ENCODE assay signal across 11 mouse cellular contexts in the genomic region with DNA sequence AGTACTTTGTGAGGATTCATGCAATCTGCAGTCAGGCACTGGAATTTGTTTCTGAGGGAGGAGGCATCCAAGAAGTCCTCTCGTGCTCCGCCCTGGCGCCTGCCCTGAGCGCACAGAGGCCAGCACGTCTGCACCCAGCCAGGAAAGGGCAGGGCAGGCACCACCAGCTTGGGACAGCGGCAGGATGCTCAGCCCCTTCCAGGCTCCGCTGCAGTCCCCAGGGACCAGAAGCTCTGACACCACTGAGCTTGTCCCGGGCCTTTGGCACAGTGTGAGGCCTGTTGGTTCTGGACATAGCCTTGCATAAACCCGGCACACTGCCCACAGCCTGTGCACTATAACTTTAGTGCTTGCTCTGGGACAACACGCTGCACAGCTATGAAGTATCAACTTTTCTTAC. TPM values are rescaled to one million over a fixed set of nuclear protein-coding genes. Genes with fewer than 3 reads are reported as not detected.
DNase-seq lines count a peak whose midpoint lies in the region; ATAC-seq lines count a peak whose summit lies in the region.
"Had no signal": no experiment of that assay in that cellular context is flagged by ENCODE, and none has a peak within 500 bp of the region (broad histone marks: within the 10 kb centered on the region; RNA-seq: fewer than 3 reads in every experiment).

No protein-coding gene starts in this region.

- no peaks in the 10 kb centered on the region; the same call in 1 of the 2 replicates for H3K4me1 ChIP-seq in liver, embryonic 11.5 days (replicated peaks; ENCODE audit: control insufficient read depth, insufficient read depth, low read length)
- H3K4me1 ChIP-seq: megakaryocyte, embryonic 14.5 days had no signal

- H3K4me2 ChIP-seq in liver, embryonic 11.5 days = no peak overlapping the region

- intact Hi-C loops in heart, postnatal 10 days (cut with DNase I) = no loop called here

- H3K9me3 ChIP-seq in liver, embryonic 11.5 days (ENCODE audit: control insufficient read depth, low read length) = no peaks in the 10 kb centered on the region

- WGBS in liver, embryonic 11.5 days = 74% methylated on average over 10 of the region's 10 CpGs

- H3K36me3 ChIP-seq in liver, embryonic 11.5 days (ENCODE audit: control insufficient read depth, insufficient read depth, low read length) = no peaks in the 10 kb centered on the region

- H3K27ac ChIP-seq in liver, embryonic 11.5 days (ENCODE audit: low read depth, low read length) = no peak overlapping the region

- H3K9ac ChIP-seq in liver, embryonic 11.5 days (ENCODE audit: low read depth, low read length) = no peak overlapping the region

- H3K4me3 ChIP-seq in liver, embryonic 11.5 days (ENCODE audit: low read depth, low read length) = no peak overlapping the region
- H3K4me3 ChIP-seq: erythroblast, embryonic 14.5 days; megakaryocyte, embryonic 14.5 days had no signal

- no peaks in the 10 kb centered on the region for H3K27me3 ChIP-seq in liver, embryonic 11.5 days (replicated peaks; ENCODE audit: control insufficient read depth, insufficient read depth, low read length)
- H3K27me3 ChIP-seq: megakaryocyte, embryonic 14.5 days had no signal

- peak; percentile 43 for DNase-seq in urinary bladder, postnatal 14 days (ENCODE audit: low spot score)
- no peak for DNase-seq in urinary bladder, postnatal 10 days (ENCODE audit: low spot score)
- peak; percentile 45 to 56 for DNase-seq in heart, postnatal 10 days
- peak; percentile 79 to 86 for DNase-seq in lung, adult 18-20 months
- no peak for DNase-seq in liver, embryonic 11.5 days (ENCODE audit: low spot score)
- no peak for DNase-seq in neural tube, embryonic 10.5 days (ENCODE audit: extremely low spot score, low spot score)
- no peak for DNase-seq in c-Kit-positive CD71-positive TER-119-positive erythroid progenitor cells, embryonic 14.5 days (ENCODE audit: low spot score)
- DNase-seq: retina, postnatal 1 day had no signal

- no peak for ATAC-seq in liver, embryonic 11.5 days (replicated peaks; ENCODE audit: low FRiP score)
- ATAC-seq in erythroid progenitor cell, adult 5-6 weeks (replicated peaks; ENCODE audit: low FRiP score, poor library complexity, severe bottlenecking) = no peak

RNA-seq across cellular contexts. Expression of gene Sgk1, which starts 24.3 kb away (rescaled TPM):
- 100 to 1,000 TPM in 1 of 2 experiments, 10 to 100 TPM in 1; 66.4 to 121 TPM for total RNA-seq in heart, postnatal 10 days (2021)
- polyA plus RNA-seq in liver, embryonic 11.5 days (2014; fragmentation: Nextera tagmentation; extraction: Ambion mirVana) = 20.2 and 21.2 TPM in 2 replicates
- total RNA-seq in erythroid progenitor cell, adult 5-6 weeks (2015; ENCODE audit: low replicate concordance) = 2.5 and 7.2 TPM in 2 replicates
- 3.0 and 5.5 TPM in 2 replicates for total RNA-seq in erythroid progenitor cell, adult 5-6 weeks (2017; ENCODE audit: low replicate concordance)

Comparison
In these comparisons a context has a peak if more than half of its experiments do, and no peak if none do; other contexts are left out.
1. DNase-seq: peak in urinary bladder, postnatal 14 days (single experiment), heart, postnatal 10 days (2 of 2) and lung, adult 18-20 months (2 of 2); none in urinary bladder, postnatal 10 days (single experiment), liver, embryonic 11.5 days (single experiment), neural tube, embryonic 10.5 days (single experiment) and c-Kit-positive CD71-positive TER-119-positive erythroid progenitor cells, embryonic 14.5 days (single experiment).
2. RNA of gene Sgk1, which starts 24.3 kb away (total RNA-seq): 66.4 to 121 TPM in heart, postnatal 10 days; 2.5 to 7.2 TPM in erythroid progenitor cell, adult 5-6 weeks; every median in the first group is over 4 times any median in the second.